Mouse (Mus musculus): ENCODE results near the gene Enpp6. TPM values are rescaled to one million over a fixed set of nuclear protein-coding genes. Genes with fewer than 3 reads are reported as not detected.

Enpp6 gene
- total and polyA plus RNA-seq, 2 experiments from 2014 or later: 0.80 to 1.9 TPM

DNA sequence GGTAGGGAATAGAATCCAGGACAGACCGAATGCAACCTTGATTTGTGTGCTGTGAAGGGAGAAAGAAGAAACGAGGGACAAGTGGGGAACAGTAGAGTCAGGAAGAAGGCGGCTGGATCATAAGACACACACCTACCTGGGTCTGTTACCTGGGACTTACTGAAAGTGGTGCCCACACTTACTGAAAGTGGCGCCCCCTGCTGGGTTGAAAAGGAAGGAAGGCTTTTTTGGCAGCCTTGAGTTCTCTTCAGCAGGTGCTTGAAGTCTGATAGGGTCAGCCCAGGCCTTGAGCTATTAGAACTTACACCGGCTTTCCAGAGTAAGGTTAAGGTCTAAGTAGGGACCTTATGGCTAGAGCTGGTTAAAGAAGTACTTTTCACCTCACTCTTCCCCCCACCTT is 40.5 kb upstream of the Enpp6 start:
- no peak overlapping the region for H3K27ac ChIP-seq (ENCODE audit: low read depth, low read length)

DNA sequence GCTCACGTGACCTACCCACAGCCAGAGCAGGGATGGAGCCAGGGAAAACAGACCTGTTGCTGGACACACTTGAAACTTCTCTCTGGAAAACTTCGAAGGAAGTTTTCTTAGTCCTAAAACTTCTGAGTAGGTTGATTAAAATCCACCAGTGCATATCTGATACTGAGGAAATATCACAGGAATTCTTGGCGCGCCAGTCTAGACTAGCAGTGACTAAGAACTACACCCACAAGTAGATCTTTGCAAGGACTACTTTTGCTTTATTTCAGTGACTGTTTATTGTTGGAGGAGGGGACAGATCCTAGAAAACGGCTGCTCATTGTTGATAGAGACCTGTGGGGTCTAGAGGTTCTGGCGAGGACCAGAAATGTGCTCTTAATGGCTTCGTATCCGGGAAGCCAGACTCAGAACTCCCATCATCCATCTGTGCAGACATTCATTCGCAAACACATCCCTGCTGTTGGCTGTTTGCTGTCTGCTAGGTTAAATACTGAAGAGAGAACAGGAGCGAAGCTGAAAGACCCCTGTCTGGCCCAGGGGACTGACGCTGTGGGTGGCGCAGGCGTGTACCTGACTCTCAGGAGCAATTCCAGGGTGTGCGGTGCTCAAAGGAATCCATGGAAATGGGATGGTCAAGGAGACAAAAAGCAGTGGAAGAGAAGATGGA is 38.5 kb upstream of the Enpp6 start:
- WGBS: 85% methylated on average over 14 of the region's 14 CpGs
- no peaks in the 10 kb centered on the region for H3K9me3 ChIP-seq (ENCODE audit: low read length)
- H3K36me3 ChIP-seq (ENCODE audit: insufficient read depth, low read length): no peaks in the 10 kb centered on the region
- H3K27ac ChIP-seq (ENCODE audit: low read depth, low read length): no peak overlapping the region
- no peaks in the 10 kb centered on the region for H3K4me1 ChIP-seq (ENCODE audit: insufficient read depth, low read length)
- H3K4me2 ChIP-seq (ENCODE audit: low read depth, low read length, poor library complexity, severe bottlenecking): no peak overlapping the region
- H3K27me3 ChIP-seq (ENCODE audit: insufficient read depth, low read length): no peaks in the 10 kb centered on the region
- DNase-seq (ENCODE audit: low spot score) (no peak), ATAC-seq (ENCODE audit: low FRiP score) (no peak)
- TF ChIP-seq CTCF (IDR thresholded peaks at IDR 0.05): no peak
- H3K4me3 ChIP-seq (ENCODE audit: low read depth, low read length): no peak overlapping the region
- no peak overlapping the region for H3K9ac ChIP-seq (replicated peaks; ENCODE audit: low read length, poor library complexity, severe bottlenecking)

More for the DNA sequence above, 40.5 kb upstream of the Enpp6 start:
- no peaks in the 10 kb centered on the region for H3K36me3 ChIP-seq (ENCODE audit: insufficient read depth, low read length)
- no peak for ATAC-seq (ENCODE audit: low FRiP score)
- H3K9me3 ChIP-seq (ENCODE audit: low read length): no peaks in the 10 kb centered on the region
- DNase-seq (ENCODE audit: low spot score): no peak
- no peak overlapping the region for H3K4me3 ChIP-seq (ENCODE audit: low read depth, low read length)
- H3K4me2 ChIP-seq (ENCODE audit: low read depth, low read length, poor library complexity, severe bottlenecking): no peak overlapping the region
- H3K4me1 ChIP-seq (ENCODE audit: insufficient read depth, low read length): no peaks in the 10 kb centered on the region
- peak; percentile 21; the same call in 1 of the 2 replicates for TF ChIP-seq CTCF (IDR thresholded peaks at IDR 0.05)
- H3K27me3 ChIP-seq (ENCODE audit: insufficient read depth, low read length): no peaks in the 10 kb centered on the region
- whole genome bisulfite sequencing: 77% methylated on average over 5 of the region's 5 CpGs
- no peak overlapping the region for H3K9ac ChIP-seq (replicated peaks; ENCODE audit: low read length, poor library complexity, severe bottlenecking)

DNA sequence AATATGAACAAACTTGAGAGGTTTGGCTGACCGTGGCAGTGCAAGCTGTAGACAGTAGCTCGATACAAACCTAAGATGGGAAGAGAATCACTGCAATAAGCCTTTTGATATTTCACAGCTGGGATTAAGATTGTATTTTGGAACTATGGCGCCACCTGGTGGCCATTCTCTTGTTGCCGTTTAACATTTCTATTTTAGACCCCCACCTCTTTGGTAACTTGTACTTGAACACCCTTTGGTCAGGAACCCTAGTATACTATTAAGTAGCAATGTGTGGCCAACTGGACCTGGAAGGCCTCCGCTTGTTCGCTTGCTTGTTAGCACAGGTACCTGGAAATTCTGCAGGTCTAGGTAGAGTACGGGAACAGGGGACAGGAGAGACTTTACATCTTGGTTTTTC is 33.2 kb upstream of the Enpp6 start:
- 21% methylated on average over 7 of the region's 7 CpGs for WGBS
- Histone ChIP-seq H3K27me3 (ENCODE audit: insufficient read depth, low read length) (no peaks in the 10 kb centered on the region), H3K4me1 (ENCODE audit: insufficient read depth, low read length) (no peaks in the 10 kb centered on the region), H3K27ac (ENCODE audit: low read depth, low read length) (no peak overlapping the region), H3K4me2 (ENCODE audit: low read depth, low read length, poor library complexity, severe bottlenecking) (no peak overlapping the region), H3K9me3 (ENCODE audit: low read length) (no peaks in the 10 kb centered on the region), H3K9ac (replicated peaks; ENCODE audit: low read length, poor library complexity, severe bottlenecking) (no peak overlapping the region), H3K4me3 (ENCODE audit: low read depth, low read length) (no peak overlapping the region), H3K36me3 (ENCODE audit: insufficient read depth, low read length) (no peaks in the 10 kb centered on the region)
- TF ChIP-seq CTCF (IDR thresholded peaks at IDR 0.05): peak; percentile 89
- ATAC-seq (ENCODE audit: low FRiP score) (no peak), DNase-seq (ENCODE audit: low spot score) (peak; percentile 88)

DNA sequence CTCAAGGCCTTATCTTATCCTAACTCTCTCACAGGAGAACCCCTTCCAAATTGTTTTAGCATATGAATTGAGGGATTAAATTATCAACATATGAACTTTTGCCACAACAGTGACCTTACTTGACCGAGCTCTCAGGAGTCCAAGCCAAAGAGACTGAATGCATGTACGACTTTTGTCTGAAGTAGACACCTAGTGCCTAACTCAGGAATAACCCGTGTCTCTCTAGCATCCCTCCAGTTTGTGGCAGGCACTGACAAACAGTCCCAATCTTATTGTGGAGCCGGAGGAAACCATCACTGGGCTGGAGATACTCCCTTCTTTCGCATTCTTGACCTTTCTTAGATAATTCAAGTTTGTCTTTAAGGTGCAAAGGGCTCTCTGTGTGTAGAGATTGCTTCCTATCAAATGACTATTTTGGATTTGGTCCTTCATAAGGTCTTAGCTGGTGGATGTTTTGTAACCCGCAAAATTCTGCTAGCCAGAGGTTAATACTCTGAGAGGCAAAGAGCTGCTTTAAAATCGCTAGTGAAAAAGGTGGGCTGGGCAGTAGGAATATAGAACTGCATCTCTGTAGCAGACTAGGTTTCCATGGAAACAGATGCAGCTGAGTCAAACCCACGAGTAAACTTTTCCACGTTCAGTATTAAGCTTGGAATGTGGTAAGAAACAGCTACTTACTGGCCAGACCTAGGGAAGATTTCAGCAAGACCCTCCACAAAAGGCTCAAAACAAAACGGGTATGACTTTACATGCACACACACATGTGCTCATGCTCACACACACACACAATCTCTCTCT is 23.9 kb upstream of the Enpp6 start:
- Histone ChIP-seq H3K4me1 (ENCODE audit: insufficient read depth, low read length) (peaks cover 5% of the 10 kb centered on the region; the same call in 1 of the 2 replicates), H3K4me3 (ENCODE audit: low read depth, low read length) (no peak overlapping the region), H3K27ac (ENCODE audit: low read depth, low read length) (peak overlapping the region; percentile 18; the same call in 1 of the 2 replicates), H3K4me2 (ENCODE audit: low read depth, low read length, poor library complexity, severe bottlenecking) (no peak overlapping the region), H3K27me3 (ENCODE audit: insufficient read depth, low read length) (no peaks in the 10 kb centered on the region), H3K36me3 (ENCODE audit: insufficient read depth, low read length) (no peaks in the 10 kb centered on the region), H3K9ac (replicated peaks; ENCODE audit: low read length, poor library complexity, severe bottlenecking) (no peak overlapping the region), H3K9me3 (ENCODE audit: low read length) (no peaks in the 10 kb centered on the region)
- peak; percentile 40 for DNase-seq (ENCODE audit: low spot score)
- WGBS: 39% methylated on average over 10 of the region's 10 CpGs
- peak; percentile 36; the same call in 1 of the 2 replicates for TF ChIP-seq CTCF (IDR thresholded peaks at IDR 0.05)
- ATAC-seq (ENCODE audit: low FRiP score): peak; percentile 56; the same call in 1 of the 2 replicates

DNA sequence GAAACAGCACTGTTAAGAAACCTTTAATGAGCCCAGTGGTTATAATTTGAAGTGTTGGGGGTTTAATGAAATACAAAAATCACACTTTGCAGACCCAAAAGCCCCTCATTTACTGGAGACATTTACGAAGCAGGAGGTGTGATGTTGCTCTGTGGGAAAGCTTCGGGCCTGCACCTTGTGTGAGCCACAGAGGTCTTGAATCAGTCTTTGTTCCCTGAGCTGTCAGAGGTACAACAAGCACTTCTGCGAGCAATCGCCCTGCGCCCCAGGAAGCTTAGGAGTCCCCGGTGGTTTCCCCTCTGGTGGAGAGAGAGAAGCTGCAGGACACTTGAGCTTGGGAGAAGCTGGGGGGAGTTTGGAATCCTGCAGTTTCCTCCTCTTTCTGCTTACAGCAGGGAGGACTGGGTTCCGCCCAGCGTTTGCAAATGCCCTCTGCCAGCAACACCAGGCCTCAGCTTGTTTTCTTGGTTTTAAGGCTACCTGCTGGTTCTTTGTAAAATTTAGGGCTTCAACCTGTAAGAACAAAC is 23.0 kb upstream of the Enpp6 start:
- H3K4me1 ChIP-seq (ENCODE audit: insufficient read depth, low read length): peaks cover 5% of the 10 kb centered on the region; the same call in 1 of the 2 replicates
- 30% methylated on average over 8 of the region's 8 CpGs for WGBS
- TF ChIP-seq CTCF (IDR thresholded peaks at IDR 0.05): no peak
- DNase-seq (ENCODE audit: low spot score) (no peak), ATAC-seq (ENCODE audit: low FRiP score) (no peak)
- H3K36me3 ChIP-seq (ENCODE audit: insufficient read depth, low read length): no peaks in the 10 kb centered on the region
- no peak overlapping the region for H3K4me2 ChIP-seq (ENCODE audit: low read depth, low read length, poor library complexity, severe bottlenecking)
- H3K4me3 ChIP-seq (ENCODE audit: low read depth, low read length): no peak overlapping the region
- no peaks in the 10 kb centered on the region for H3K27me3 ChIP-seq (ENCODE audit: insufficient read depth, low read length)
- H3K27ac ChIP-seq (ENCODE audit: low read depth, low read length): no peak overlapping the region
- H3K9ac ChIP-seq (replicated peaks; ENCODE audit: low read length, poor library complexity, severe bottlenecking): no peak overlapping the region
- H3K9me3 ChIP-seq (ENCODE audit: low read length): no peaks in the 10 kb centered on the region

DNA sequence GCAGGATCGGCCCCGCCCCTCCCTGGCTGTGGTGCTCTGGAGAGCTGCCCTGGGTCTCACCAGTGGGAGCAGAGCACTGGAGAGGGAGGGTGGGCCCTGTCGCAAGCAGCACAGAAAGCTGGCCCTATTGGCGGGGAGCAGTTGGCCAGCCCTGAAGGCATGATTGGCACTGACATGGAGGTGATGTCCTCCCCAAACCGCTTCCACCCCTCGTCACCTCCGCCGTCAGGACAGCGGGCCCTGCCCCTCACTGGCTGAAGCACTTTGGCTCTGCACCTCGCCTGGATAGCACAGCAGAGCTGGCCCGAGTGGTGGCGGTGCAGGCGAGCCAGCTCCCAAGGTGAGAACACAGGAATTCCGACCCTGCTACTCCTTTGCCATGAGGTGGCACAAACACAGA is 20.9 kb upstream of the Enpp6 start:
- no peak for DNase-seq (ENCODE audit: low spot score)
- no peak overlapping the region for H3K4me3 ChIP-seq (ENCODE audit: low read depth, low read length)
- no peaks in the 10 kb centered on the region for H3K9me3 ChIP-seq (ENCODE audit: low read length)
- H3K36me3 ChIP-seq (ENCODE audit: insufficient read depth, low read length): no peaks in the 10 kb centered on the region
- H3K27me3 ChIP-seq (ENCODE audit: insufficient read depth, low read length): no peaks in the 10 kb centered on the region
- no peak overlapping the region for H3K27ac ChIP-seq (ENCODE audit: low read depth, low read length)
- H3K4me2 ChIP-seq (ENCODE audit: low read depth, low read length, poor library complexity, severe bottlenecking): no peak overlapping the region
- no peak for ATAC-seq (ENCODE audit: low FRiP score)
- H3K4me1 ChIP-seq (ENCODE audit: insufficient read depth, low read length): peaks cover 5% of the 10 kb centered on the region; the same call in 1 of the 2 replicates
- H3K9ac ChIP-seq (replicated peaks; ENCODE audit: low read length, poor library complexity, severe bottlenecking): no peak overlapping the region
- WGBS: 68% methylated on average over 13 of the region's 14 CpGs
- TF ChIP-seq CTCF (IDR thresholded peaks at IDR 0.05): no peak
